Mouse (Mus musculus) spleen, adult 2 months (tissue): ENCODE results near the gene Inhba.

Experiments used
- CTCF ChIP-seq: fragments of 200-500 bp; IDR thresholded peaks from 2 replicates; pipeline ENCODE4 v1.5.1; 2011; ENCODE audit warnings: mild to moderate bottlenecking, inconsistent platforms; ENCODE audit not compliant: insufficient read depth, insufficient read length, insufficient replicate concordance; ENCODE audit errors: extremely low read depth
- POLR2A ChIP-seq: fragments of 200-500 bp; IDR thresholded peaks from 2 replicates; pipeline ENCODE4 v1.6.1; 2011; ENCODE audit warnings: low read depth, low read length, inconsistent platforms

DNA sequence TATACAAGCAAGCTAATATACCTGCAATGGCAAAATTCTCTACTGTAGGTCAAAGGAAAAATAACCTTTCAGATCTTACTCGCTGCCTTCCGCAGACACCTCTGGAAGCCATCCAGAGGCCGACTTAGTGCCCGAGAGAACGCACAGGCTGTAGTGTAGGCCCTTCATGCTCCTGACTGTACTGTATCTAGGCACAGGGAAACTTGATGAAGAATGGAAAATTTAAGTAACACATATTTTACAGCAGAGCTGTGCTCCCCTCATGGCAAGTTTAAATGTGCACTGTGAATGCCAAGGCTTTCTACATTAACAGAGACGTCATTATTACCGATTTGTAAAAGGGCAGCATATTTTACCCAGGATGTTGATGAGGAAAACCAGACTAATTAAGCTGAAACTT is 10.2 kb downstream of the Inhba start:
- TF ChIP-seq CTCF: no peak
- TF ChIP-seq POLR2A: no peak
